Mouse (Mus musculus) T-cell, adult 66 days (primary cell): ENCODE results near the gene Pbx1. TPM values are rescaled to one million over a fixed set of nuclear protein-coding genes. Genes with fewer than 3 reads are reported as not detected.

Experiments
- total RNA-seq, 2 experiments: library from RNA; stranded (reverse); gene quantifications; 3 replicates in 1 of 2; 4 replicates in 1 of 2; pipeline ENCODE4 v1.2.4; 2023

Gene Pbx1
- total RNA-seq: 1 to 10 TPM in 1 of 2 experiments, under 1 TPM in 1; 0.59 to 1.2 TPM

DNA sequence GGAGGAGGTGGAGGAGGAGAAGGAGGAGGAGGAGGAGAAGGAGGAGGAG is at the start of gene Pbx1:
Gene Pbx1 (minus strand): TSS at position 39 of the 49 bp plus-strand sequence.

